13 mouse cellular contexts compared by ENCODE assay signal in genomic region chr9:111957799-111958198, GRCm38 (mm10).
DNase-seq lines count a peak whose midpoint lies in the region; ATAC-seq and TF ChIP-seq lines count a peak whose summit lies in the region.
"Had no signal": no experiment of that assay in that cellular context is flagged by ENCODE, and none has a peak within 500 bp of the region (broad histone marks: within the 10 kb centered on the region; RNA-seq: fewer than 3 reads in every experiment).

No protein-coding gene starts in this region.

- H3K9ac ChIP-seq in kidney, postnatal 0 days (ENCODE audit: low read depth, low read length) = no peak overlapping the region
- H3K9ac ChIP-seq: limb, embryonic 13.5 days; midbrain, embryonic 12.5 days had no signal

- ATAC-seq in kidney, postnatal 0 days (replicated peaks; ENCODE audit: low FRiP score, low read depth) = no peak

- TF ChIP-seq CTCF in kidney, postnatal 0 days (IDR thresholded peaks at IDR 0.05; ENCODE audit: low read depth) = peak; percentile 67

- no peak overlapping the region for H3K27ac ChIP-seq in kidney, postnatal 0 days
- H3K27ac ChIP-seq: hindbrain, embryonic 10.5 days; limb, embryonic 13.5 days; midbrain, embryonic 12.5 days had no signal

- H3K4me2 ChIP-seq in kidney, postnatal 0 days (ENCODE audit: low read length) = no peak overlapping the region
- H3K4me2 ChIP-seq: limb, embryonic 13.5 days; midbrain, embryonic 12.5 days had no signal

- no peaks in the 10 kb centered on the region for H3K9me3 ChIP-seq in kidney, postnatal 0 days (replicated peaks; ENCODE audit: low read length)
- H3K9me3 ChIP-seq: midbrain, embryonic 12.5 days had no signal

- H3K36me3 ChIP-seq in kidney, postnatal 0 days (ENCODE audit: insufficient read depth, low read length) = no peaks in the 10 kb centered on the region
- H3K36me3 ChIP-seq: hindbrain, embryonic 10.5 days; limb, embryonic 13.5 days; midbrain, embryonic 12.5 days had no signal

- WGBS in kidney, postnatal 0 days = 51% methylated on average over 2 of the region's 2 CpGs

- H3K27me3 ChIP-seq in kidney, postnatal 0 days (ENCODE audit: insufficient read depth, low read length) = no peaks in the 10 kb centered on the region
- H3K27me3 ChIP-seq: limb, embryonic 13.5 days; midbrain, embryonic 12.5 days had no signal

- peak; percentile 18 to 31 for DNase-seq in cerebellum, postnatal 10 days
- DNase-seq in cerebellum, adult 8-10 months = no peak
- peak; percentile 6 for DNase-seq in kidney, postnatal 0 days (ENCODE audit: low spot score)
- no peak for DNase-seq in kidney, adult 18-20 months
- peak; percentile 39 for DNase-seq in ES-CJ7 (ENCODE audit: low read depth, low spot score)
- peak; percentile 14 for DNase-seq in hindlimb bud, embryonic 11.5 days (ENCODE audit: extremely low spot score, low read depth, low spot score)
- DNase-seq in left cerebral cortex, adult 9 months (ENCODE audit: low spot score in 2 of 2) = no peak
- no peak for DNase-seq in adrenal gland, postnatal 25 days
- DNase-seq: cerebellum, adult 9-10 months; kidney, postnatal 36 days had no signal

- H3K4me3 ChIP-seq in kidney, postnatal 0 days (replicated peaks; ENCODE audit: low read depth, low read length) = no peak overlapping the region
- H3K4me3 ChIP-seq: hindbrain, embryonic 10.5 days; limb, embryonic 13.5 days; midbrain, embryonic 12.5 days had no signal

- no peaks in the 10 kb centered on the region for H3K4me1 ChIP-seq in kidney, postnatal 0 days (replicated peaks; ENCODE audit: insufficient read depth, low read length)
- H3K4me1 ChIP-seq: hindbrain, embryonic 10.5 days; limb, embryonic 13.5 days; midbrain, embryonic 12.5 days had no signal

Comparison
In these comparisons a context has a peak if more than half of its experiments do, and no peak if none do; other contexts are left out.
1. DNase-seq: peak in cerebellum, postnatal 10 days (2 of 2), kidney, postnatal 0 days (single experiment), ES-CJ7 (single experiment) and hindlimb bud, embryonic 11.5 days (single experiment); none in cerebellum, adult 8-10 months (single experiment), kidney, adult 18-20 months (single experiment), left cerebral cortex, adult 9 months (0 of 2) and adrenal gland, postnatal 25 days (single experiment).